Comparison of ENCODE assay signal across 8 mouse cellular contexts in genomic region chr6:60950415-60950814, GRCm38 (mm10). TPM values are rescaled to one million over a fixed set of nuclear protein-coding genes. Genes with fewer than 3 reads are reported as not detected.
DNase-seq lines count a peak whose midpoint lies in the region; ATAC-seq and TF ChIP-seq lines count a peak whose summit lies in the region.

No protein-coding gene starts in this region.

- peak; percentile 23 for DNase-seq in forebrain, embryonic 10.5 days (ENCODE audit: extremely low spot score, low spot score)
- DNase-seq in testis, postnatal 14 days (ENCODE audit: low spot score): no peak
- peak; percentile 52 for DNase-seq in embryo, embryonic 10 days (ENCODE audit: low spot score)
- peak; percentile 55 to 63 for DNase-seq in kidney, postnatal 4 days
- DNase-seq in lung, postnatal 0 days (ENCODE audit: low spot score): peak; percentile 25
- DNase-seq in thymus, postnatal 25 days: peak; percentile 25

- no peaks in the 10 kb centered on the region for H3K9me3 ChIP-seq in forebrain, embryonic 10.5 days
- H3K9me3 ChIP-seq in forebrain, embryonic 12.5 days: no peaks in the 10 kb centered on the region
- no peaks in the 10 kb centered on the region for H3K9me3 ChIP-seq in lung, postnatal 0 days (ENCODE audit: low read length)

- ATAC-seq in forebrain, embryonic 12.5 days (ENCODE audit: low FRiP score): no peak
- ATAC-seq in lung, postnatal 0 days: no peak

- H3K27me3 ChIP-seq in forebrain, embryonic 10.5 days (ENCODE audit: poor library complexity, severe bottlenecking): no peaks in the 10 kb centered on the region
- H3K27me3 ChIP-seq in forebrain, embryonic 12.5 days: no peaks in the 10 kb centered on the region
- no peaks in the 10 kb centered on the region for H3K27me3 ChIP-seq in testis, adult 2 months (ENCODE audit: control insufficient read depth, insufficient read depth, low read length)
- no peaks in the 10 kb centered on the region for H3K27me3 ChIP-seq in lung, postnatal 0 days (replicated peaks; ENCODE audit: insufficient read depth, low read length)

- no peak overlapping the region for H3K4me2 ChIP-seq in forebrain, embryonic 12.5 days
- no peak overlapping the region for H3K4me2 ChIP-seq in lung, postnatal 0 days (replicated peaks; ENCODE audit: low read depth, low read length)

- no peak overlapping the region for H3K4me3 ChIP-seq in forebrain, embryonic 10.5 days
- no peak overlapping the region for H3K4me3 ChIP-seq in forebrain, embryonic 12.5 days (replicated peaks)
- no peak overlapping the region for H3K4me3 ChIP-seq in testis, adult 2 months (ENCODE audit: control insufficient read depth, low read depth, low read length)
- no peak overlapping the region for H3K4me3 ChIP-seq in lung, postnatal 0 days (ENCODE audit: low read depth, low read length)

- 69% methylated on average over 3 of the region's 3 CpGs for WGBS in forebrain, embryonic 10.5 days
- WGBS in forebrain, embryonic 12.5 days: 57% methylated on average over 3 of the region's 3 CpGs
- 58% methylated on average over 3 of the region's 3 CpGs for WGBS in lung, postnatal 0 days

- TF ChIP-seq CTCF in testis, adult 2 months (IDR thresholded peaks at IDR 0.05; ENCODE audit: control insufficient read depth, insufficient read depth, insufficient replicate concordance, low read depth, low read length): peak; percentile 37; the same call in 1 of the 2 replicates
- TF ChIP-seq CTCF in lung, postnatal 0 days (IDR thresholded peaks at IDR 0.05): peak; percentile 70

- H3K36me3 ChIP-seq in forebrain, embryonic 10.5 days (replicated peaks): no peaks in the 10 kb centered on the region
- no peaks in the 10 kb centered on the region for H3K36me3 ChIP-seq in forebrain, embryonic 12.5 days (replicated peaks)
- no peaks in the 10 kb centered on the region for H3K36me3 ChIP-seq in testis, adult 2 months (ENCODE audit: control insufficient read depth, insufficient read depth, low read length)
- no peaks in the 10 kb centered on the region for H3K36me3 ChIP-seq in lung, postnatal 0 days (ENCODE audit: insufficient read depth, low read length)

- TF ChIP-seq POLR2A in testis, adult 2 months (IDR thresholded peaks at IDR 0.05; ENCODE audit: control insufficient read depth, low read depth, low read length): no peak

- no peaks in the 10 kb centered on the region for H3K4me1 ChIP-seq in forebrain, embryonic 10.5 days
- H3K4me1 ChIP-seq in forebrain, embryonic 12.5 days: no peaks in the 10 kb centered on the region
- no peaks in the 10 kb centered on the region for H3K4me1 ChIP-seq in testis, adult 2 months (ENCODE audit: control insufficient read depth, insufficient read depth, low read length)
- H3K4me1 ChIP-seq in lung, postnatal 0 days (ENCODE audit: insufficient read depth, low read depth, low read length): no peaks in the 10 kb centered on the region

- TF ChIP-seq EP300 in lung, postnatal 0 days (IDR thresholded peaks at IDR 0.05): no peak

- no peak overlapping the region for H3K9ac ChIP-seq in forebrain, embryonic 12.5 days
- no peak overlapping the region for H3K9ac ChIP-seq in lung, postnatal 0 days (replicated peaks; ENCODE audit: low read depth)

- H3K27ac ChIP-seq in forebrain, embryonic 10.5 days: no peak overlapping the region
- H3K27ac ChIP-seq in forebrain, embryonic 12.5 days: no peak overlapping the region
- H3K27ac ChIP-seq in testis, adult 2 months (ENCODE audit: control insufficient read depth, insufficient read depth, low read depth, low read length): no peak overlapping the region
- H3K27ac ChIP-seq in lung, postnatal 0 days (ENCODE audit: low read length): no peak overlapping the region

RNA-seq across cellular contexts. Expression of gene Mmrn1, which starts 25.6 kb away (rescaled TPM):
- 5.4 and 5.9 TPM in 2 replicates for polyA plus RNA-seq in forebrain, embryonic 10.5 days (2016; fragmentation: Nextera tagmentation; extraction: Ambion mirVana)
- polyA plus RNA-seq in forebrain, embryonic 12.5 days (2016; fragmentation: Nextera tagmentation; extraction: Ambion mirVana): 4.7 and 5.4 TPM in 2 replicates
- 0.14 and 0.23 TPM in 2 replicates for polyA plus RNA-seq in testis, adult 2 months (2012; rRNA removed)
- 7.1 and 7.4 TPM in 2 replicates for polyA plus RNA-seq in lung, postnatal 0 days (2015; fragmentation: Nextera tagmentation; extraction: Ambion mirVana)
